Mouse (Mus musculus): ENCODE results near the gene Gnas.

The Gnas gene

DNA sequence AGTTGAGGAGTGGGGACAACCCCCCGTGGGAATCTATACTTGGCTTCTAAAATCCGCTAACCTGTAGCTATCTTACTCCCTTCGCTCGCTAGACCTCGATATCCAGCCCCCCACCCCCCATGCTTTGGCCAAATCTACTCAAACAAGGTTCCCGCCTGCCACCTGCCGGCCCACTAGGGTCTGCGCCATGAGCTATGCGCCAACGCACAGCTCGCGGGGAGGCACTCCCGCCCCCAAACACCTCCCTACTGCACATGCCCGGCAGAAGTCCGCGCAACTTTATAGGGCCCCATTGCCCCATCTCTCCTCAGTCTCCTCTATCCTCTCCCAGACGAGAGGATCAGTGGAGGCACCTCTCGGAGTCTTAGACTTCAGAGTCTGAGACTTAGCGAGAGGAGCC, at the start of gene Gnas:
Gene Gnas, plus strand, starts transcription at position 310 of the 400 bp plus-strand sequence.
- DNase-seq (ENCODE audit: low spot score in 2 of 2) = no peak

DNA sequence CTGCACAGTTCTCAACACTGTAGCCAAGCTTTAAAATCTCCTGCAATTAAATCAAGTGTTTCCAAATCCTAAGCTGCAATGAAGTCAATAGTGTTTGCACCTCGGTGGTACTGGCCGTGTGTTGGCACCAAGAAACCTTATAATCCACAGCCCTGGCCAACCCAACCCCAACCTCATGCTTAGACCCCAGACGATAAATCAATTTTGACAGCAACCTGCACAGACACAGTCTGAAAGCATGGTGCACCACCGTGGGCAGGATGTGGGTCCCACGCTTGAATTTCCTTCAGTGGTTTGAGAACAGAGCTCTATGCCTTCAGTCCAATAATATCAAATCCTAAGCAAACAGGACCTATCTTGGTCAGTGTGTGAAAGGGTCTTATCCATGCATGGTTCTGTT, 41.7 kb upstream of the Gnas start:
- no peak for DNase-seq (ENCODE audit: low spot score in 2 of 2)

DNA sequence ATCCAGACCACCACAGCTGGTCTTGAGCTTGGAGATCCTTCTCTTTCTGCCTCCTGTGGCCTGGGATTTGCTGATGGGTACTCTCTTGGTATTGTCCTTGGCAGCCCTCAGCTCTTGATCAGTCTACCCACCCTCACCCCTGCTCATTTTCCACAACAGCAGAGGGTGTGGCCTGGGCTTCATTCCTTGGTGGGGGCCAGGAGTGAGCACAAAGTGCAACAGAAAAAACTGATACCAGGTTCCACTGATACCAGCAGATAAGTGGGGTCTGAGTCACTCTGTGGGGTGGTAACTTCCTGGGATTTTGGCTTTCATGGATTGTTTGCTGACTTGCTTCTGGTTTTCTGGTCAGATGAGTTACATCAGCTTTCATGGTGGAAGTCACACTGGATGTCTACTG, 32.2 kb upstream of the Gnas start:
- no peak for DNase-seq (ENCODE audit: low spot score in 2 of 2)

DNA sequence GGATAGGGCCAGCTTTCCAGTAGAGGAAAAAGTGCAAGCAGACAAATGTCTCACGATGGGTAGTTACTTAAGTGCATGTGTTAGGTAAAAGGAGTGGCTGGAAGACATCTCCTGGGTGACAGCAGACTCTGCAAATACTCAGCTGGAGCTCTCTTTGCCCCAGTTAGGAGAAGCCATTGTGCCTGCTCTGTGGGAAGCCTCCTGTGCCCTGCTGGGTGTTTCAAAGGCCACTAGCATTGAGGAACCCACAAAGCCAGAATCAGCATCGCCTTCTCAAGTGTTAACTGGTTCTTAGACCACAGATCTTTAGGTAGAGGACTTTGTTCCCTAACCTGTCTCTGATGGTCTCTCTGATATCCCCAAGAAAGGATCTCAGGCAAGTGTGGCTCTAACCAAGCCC, 26.8 kb upstream of the Gnas start:
- DNase-seq (ENCODE audit: low spot score in 2 of 2) = no peak

DNA sequence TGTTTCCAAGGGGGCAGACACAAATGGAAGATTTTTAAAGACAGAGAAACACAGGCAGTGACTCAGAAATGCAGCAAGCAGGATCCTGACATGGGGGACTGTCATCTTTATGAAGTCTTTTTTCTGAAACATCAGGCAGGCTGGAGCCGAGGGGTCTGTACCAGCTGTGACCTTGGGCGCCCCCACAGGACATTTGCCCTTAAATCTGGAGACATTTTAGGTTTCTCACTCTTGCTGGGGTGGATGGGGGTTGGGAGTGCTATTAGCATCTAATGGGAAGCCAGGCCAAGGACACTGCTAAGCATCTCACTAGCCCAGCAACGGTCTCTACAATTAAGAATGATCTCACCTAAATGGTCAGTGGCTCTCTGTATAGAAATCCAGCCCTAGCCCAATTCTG, 24.1 kb upstream of the Gnas start:
- DNase-seq (ENCODE audit: low spot score in 2 of 2) = no peak

DNA sequence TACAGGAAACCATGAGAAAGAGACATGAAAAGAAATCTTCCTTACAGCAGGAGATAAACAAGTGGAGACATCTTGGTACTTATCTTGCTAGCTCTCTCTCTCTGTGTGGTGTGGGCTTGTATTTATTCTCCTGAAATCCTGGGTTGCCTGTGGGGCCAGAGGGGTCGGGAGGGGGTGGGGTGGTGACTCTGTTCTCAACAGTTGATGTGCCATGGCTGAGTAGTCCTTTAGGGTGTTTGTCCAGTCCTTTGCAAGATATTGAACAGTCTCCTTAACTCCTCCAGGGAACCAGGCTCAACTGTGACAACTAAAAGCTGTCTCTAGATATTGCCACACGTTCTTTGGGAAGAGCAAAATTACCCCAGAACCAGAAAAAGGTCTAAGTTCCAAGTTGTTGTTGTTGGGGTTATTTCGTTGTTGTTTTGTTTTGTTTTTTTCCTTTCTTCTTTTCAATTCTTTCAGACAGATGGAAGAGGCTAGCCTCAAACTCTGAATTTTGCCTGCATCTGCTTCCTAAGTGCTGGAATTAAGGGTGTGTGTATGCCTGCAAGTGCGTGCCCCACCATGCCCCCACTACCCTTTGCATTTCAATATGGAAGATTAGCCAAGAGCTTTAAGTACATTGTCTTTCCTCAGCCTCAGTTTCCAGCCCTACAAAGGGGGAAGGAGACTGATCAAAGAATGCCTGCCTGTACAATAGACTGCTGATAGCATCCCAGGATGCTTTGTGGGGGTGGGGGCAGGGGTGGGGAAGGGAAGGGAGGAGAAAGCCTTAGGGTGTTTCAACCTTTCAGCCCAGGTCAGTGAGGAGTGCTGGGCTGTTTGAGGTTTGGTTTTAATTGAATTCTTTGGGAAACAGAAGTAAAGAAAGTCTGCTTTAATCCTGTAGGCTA, 23.0 kb upstream of the Gnas start:
- no peak for DNase-seq (ENCODE audit: low spot score in 2 of 2)

DNA sequence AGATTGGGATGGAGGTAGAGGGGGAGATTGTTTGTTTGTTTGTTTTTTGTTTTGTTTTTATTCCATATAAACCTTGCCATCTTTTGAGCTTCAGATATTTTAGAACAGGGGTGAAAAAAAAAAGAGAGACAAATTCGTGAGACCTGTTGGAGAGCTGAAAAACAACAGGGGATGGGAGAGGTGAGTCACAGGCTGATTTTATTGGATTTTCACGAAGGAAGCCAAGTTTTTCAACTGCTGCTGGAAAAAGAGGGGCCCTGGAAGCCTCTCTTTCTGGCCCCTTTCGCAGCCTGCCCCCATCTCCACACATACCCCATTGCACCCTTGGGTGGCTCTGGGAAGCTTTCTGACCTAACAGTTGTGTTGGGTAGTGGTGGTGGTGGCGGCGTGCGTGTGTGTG, 22.3 kb upstream of the Gnas start:
- no peak for DNase-seq (ENCODE audit: low spot score in 2 of 2)

DNA sequence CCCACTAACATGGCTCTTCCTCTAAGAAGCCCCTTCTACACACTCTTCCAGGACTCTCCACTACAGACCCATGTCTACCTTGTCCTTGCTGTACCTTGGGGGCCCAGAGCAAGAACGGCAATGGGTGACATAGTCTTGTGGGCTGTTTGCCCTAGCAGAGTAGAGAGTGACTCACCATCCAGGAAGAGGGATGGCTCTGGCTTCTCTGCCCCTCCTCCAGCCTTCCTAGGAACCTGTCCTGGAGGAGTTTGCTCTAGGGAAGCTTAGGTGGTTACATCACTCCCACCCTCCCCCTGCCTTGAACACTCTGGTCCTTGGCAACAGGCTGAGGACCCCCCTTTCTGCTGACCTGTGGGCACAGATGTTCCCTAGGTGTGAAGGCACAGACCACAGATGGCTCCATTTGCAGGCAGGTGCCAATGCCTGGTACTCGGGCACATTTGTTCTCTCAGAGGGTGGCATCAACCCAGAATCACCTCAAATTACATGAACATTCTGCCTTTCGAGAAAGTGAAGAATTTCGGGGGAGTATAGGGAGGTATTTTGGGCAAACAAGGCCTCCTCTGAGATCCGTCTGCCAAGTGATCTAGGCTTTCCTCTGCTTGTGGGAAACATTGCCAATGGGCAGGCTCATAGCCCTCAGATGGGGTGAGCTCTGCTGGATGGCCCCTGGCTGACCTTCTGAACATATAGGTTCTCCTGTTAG, 20.9 kb upstream of the Gnas start:
- DNase-seq (ENCODE audit: low spot score in 2 of 2) = no peak

DNA sequence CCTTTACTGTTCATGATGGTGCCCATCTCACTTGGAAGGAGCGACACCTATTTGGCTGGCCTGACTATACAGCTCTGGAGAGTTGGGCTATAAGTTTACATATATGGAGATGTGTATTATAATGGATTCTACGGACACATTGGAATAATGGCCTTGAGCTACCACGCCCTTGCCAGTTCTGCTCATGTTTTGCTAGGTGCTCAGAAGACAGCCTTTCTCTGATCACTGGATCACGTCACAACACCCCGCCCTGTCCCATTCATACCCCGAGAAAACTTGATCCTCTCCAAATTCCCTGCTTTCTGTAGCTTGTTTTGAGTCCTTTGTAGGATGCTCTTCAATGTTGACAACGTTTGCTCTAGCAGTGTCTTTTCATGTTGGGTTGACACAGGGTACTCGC, 19.9 kb upstream of the Gnas start:
- no peak for DNase-seq (ENCODE audit: low spot score in 2 of 2)

DNA sequence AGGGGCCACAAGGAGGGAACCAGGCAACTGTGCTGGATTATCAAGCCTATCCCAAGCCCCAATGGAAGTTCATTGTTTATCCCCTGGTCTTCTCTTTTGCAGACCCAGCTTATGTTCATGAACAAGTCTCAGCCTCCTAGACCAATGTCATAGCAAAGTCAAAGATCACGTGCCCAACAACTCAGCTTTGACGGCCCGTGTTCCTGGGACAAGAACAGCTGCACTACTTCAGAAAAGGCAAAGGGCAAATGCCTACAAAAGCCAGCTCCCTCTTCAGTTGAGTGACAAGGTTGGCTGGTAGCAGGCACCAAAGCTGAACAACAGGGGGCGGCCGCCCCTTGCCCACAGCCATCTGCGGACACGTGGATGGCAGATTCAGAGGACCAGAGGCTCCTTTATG, 13.7 kb upstream of the Gnas start:
- no peak for DNase-seq (ENCODE audit: low spot score in 2 of 2)

DNA sequence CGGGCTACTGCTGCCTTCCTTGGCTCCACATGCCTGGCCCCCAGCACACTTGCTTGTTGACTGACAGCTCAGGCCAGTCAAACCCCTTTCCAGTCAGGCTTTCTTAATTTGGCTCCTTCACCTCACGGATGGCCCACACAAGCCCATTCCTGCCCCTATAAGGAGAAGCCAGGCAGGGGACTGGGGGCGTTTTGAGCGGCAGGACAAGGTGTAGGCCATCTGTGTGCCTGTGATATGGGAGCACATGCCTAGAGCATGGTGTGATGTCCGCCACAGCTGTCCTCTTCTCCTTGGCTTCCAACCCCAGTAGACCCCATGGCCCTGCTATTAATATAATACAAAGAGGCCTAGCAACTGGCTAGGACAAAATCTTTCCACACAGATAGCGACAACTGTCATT, 12.7 kb upstream of the Gnas start:
- no peak for DNase-seq (ENCODE audit: low spot score in 2 of 2)

DNA sequence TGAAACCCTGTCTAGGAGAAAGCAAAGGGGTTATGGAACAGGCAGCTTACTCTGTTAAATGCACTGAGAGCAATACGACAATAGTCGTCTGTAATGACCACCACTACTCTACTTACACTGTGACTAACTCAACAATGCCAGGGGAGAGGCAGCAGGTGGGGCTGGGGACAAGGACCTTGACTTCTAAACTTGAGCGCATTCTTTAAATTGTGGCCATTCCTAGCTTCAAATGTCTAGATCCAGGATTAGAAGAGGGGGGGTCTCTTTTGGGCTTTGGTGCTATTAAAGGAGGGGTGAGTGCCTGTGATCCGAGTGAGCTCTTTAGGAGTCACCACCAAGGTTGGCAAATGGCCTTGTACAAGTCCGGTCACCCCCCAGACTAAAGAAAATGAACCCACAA, 11.0 kb upstream of the Gnas start:
- no peak for DNase-seq (ENCODE audit: low spot score in 2 of 2)

DNA sequence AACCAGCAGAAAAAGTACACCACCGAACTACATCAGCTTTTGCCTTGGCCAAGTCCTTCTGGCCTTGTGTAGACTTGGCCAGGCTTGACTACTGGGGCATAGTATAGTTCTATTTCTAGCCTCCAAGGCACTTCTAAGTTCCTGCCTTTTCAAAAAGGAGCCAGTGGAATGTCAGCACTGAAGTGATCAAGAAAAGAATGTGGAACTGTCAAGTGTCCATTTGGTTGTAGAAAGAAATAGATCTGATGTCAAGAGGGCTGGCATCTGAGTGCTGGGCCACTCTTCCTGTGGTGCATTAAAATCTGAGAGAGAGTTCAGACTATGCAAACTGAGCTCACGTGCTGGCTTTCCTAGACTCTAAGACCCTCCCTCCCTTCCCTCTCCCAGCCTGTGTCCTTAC, 10.2 kb upstream of the Gnas start:
- no peak for DNase-seq (ENCODE audit: low spot score in 2 of 2)

DNA sequence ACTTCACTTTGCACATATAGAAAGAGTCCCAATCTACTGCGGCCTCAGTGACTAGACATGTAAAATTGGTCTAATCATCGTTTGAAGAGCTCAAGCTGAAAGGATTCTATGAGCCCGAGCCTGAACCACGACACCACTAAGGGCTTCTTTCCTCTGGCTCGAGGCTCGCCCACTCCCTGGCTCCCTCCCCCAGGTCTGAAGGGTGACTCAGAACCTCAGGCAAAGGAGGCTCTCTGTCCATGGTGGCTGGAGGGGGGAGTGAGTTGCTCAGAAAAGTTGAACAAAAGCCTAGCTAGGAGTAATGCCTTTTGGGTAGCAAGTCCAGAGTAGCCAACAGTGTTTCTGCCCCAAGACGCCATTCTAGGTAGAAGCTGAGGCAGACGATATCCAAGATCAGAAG, 4.3 kb upstream of the Gnas start:
- no peak for DNase-seq (ENCODE audit: low spot score in 2 of 2)

DNA sequence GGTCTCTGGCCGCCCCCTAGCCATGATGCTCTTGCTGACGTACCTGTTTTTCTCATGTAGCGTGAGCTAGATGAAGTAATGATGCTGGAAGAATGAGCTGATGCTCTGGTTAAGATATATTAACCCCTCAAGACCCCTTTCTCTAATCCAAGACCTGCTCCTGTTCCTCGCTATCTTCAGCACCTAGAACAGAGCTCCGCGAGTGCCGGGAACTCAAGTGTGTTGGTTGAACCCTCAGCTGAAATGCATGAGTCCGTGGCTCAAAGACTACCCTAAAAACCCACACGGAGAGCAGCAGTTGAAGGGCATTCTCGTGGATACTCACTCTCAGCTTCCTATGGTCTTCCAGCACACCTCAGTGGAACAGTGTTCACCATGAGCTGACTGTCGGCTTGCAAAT, 779 bp upstream of the Gnas start:
- no peak for DNase-seq (ENCODE audit: low spot score in 2 of 2)

DNA sequence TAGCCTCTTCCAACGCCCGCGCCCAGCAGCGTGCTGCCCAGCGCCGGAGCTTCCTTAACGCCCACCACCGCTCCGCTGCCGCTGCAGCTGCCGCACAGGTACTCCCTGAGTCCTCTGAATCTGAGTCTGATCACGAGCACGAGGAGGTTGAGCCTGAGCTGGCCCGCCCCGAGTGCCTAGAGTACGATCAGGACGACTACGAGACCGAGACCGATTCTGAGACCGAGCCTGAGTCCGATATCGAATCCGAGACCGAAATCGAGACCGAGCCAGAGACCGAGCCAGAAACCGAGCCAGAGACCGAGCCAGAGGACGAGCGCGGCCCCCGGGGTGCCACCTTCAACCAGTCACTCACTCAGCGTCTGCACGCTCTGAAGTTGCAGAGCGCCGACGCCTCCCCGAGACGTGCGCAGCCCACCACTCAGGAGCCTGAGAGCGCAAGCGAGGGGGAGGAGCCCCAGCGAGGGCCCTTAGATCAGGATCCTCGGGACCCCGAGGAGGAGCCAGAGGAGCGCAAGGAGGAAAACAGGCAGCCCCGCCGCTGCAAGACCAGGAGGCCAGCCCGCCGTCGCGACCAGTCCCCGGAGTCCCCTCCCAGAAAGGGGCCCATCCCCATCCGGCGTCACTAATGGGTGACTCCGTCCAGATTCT, 812 bp downstream of the Gnas start:
- DNase-seq (ENCODE audit: low spot score in 2 of 2) = no peak

DNA sequence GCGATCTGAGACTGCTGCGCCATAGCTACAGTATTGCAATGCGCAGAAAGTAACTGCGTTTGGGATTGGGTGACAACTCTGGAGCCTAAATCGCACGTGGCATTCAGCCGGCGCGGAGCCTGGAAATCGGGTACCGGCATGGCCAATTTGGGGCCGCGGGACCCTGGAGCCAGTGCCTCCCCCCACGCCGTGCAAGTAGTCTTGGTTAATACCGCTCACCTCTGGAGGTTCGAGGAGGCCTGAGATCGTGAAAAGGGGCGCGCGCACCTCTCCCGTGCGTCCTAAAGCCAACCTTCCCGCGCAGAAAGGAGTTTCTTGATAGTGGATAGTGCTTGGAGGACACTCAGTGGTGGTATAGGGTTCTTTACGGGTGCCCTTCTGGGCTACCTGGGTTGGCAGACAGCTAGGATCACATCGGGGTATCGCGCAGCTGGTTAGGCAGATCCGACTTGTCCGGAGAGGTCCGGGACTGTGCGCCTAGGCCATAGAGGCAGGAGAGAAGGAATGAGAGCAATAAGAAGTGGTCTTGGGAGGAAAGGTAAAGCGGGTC, 1.9 kb downstream of the Gnas start:
- DNase-seq (ENCODE audit: low spot score in 2 of 2) = no peak

DNA sequence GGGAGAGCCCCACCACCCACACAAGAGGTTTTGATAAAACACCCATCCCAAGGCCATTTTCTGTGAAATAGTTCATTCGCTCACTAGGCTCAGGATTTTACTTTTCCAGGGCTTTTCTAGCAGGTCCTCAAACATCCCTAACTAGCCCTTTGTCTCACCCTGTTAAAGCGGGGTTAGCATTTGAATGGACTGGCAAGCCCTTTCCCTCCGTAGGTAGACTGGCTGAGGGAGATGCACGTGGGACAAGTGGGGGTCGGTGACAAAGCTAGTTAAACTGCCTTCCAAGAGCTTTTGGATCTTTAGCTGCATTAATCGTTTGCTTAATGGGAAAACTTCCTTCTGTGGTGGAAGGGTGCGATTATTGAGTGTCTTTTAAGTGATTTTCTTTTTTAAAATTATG, 3.8 kb downstream of the Gnas start:
- no peak for DNase-seq (ENCODE audit: low spot score in 2 of 2)

DNA sequence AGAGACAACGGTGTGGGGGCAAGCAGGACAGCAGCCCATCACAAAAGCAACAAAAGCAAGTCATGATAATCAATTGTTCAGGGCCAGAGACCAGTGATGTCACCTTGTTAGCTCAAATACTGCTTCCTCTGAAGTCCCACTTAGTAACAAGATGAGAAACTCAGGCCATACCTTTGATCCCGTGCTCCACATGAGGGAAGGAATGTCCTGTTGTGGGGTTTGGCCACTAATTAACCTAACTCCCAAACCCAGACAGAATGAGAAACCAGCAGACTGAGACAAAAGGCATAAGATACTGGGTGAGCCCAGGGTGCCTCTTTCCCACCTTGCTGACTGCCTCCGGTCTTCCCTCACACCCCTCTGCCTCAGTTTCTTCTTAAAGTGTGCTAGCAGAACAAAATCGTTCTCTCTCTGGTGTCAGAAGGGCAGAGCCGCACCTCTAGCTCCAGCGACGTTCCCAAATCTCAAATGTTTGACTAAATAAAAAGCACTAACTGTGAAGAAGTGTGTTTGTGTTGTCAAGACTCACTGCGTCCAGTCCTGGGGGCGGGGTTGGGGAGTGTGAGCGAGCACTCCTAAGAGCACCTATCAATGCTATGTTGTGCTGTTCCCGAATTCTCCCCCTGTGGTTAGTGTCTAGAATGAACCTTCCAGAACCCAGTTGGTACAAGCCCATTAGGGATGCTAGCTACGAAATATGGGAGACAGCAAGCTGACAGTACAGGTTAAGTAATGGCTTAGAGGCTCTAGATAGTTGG, 4.7 kb downstream of the Gnas start:
- no peak for DNase-seq (ENCODE audit: low spot score in 2 of 2)

DNA sequence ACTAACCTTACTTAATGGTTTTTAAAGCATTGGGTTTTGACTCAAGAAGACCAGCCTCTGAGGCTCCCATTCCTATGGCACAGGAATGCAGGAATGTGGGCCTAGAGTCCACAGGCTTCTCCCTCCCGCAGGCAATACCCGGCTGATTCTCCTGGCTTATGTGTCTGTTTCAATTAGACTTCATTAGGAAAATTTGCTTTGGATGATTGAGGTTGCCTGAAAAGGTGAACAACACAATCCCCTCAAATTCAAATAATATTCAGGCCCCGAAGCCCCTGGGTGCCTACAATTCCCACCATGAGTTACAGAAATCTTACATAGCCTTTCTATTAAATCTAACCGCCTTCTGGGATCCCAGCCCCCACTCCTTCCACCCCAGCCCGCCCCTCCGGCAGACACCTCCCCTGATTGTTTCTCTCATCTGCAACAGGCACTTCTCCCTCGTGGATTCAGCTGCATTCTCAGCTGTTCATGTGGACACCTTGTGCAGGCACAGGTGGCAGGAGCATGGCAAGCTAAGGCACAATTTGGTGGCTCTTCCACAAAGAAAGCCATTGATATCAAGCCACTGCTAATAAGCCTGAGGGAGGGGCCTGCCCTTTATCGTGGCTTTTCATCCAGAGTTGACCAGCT, 7.0 kb downstream of the Gnas start:
- DNase-seq (ENCODE audit: low spot score in 2 of 2) = no peak

DNA sequence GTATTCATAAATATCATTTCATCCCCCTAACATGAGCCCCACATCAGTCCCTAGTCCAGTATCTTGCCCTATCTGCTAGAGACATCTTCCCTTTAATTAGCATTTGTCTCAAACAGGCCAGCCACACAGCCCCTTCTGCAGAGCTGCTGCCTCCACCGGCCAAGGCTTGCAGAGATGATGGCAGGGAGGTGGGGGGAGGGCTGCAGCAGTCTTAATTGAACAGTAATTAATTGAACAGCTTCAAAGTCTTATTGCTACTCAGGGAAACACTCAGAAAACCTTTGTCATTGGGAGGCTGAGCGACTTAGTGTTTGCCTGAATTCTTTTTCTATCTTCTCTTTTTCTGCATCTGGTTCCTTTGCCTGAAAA, 7.5 kb downstream of the Gnas start:
- no peak for DNase-seq (ENCODE audit: low spot score in 2 of 2)
